Mouse (Mus musculus) midbrain, embryonic 13.5 days (tissue): ENCODE measurements around the gene Prkn. TPM values are rescaled to one million over a fixed set of nuclear protein-coding genes. Genes with fewer than 3 reads are reported as not detected.

Experiments used
- ATAC-seq: fragments of 200-750 bp; cut with Nextera tagmentation; 2 replicates; pipeline ENCODE4 v1.8.0; 2017; ENCODE audit warnings: mild to moderate bottlenecking, moderate TSS enrichment, moderate library complexity
- H3K27ac ChIP-seq: fragments of 300-500 bp; sonication (generic); 2 replicates; pipeline ENCODE4 v1.5.1; 2015; ENCODE audit warnings: inconsistent platforms, mild to moderate bottlenecking, moderate library complexity
- H3K27me3 ChIP-seq: fragments of 300-500 bp; sonication (generic); 2 replicates; pipeline ENCODE4 v1.6.1; 2015; ENCODE audit warnings: mild to moderate bottlenecking, inconsistent platforms
- H3K36me3 ChIP-seq: fragments of 300-500 bp; sonication (generic); 2 replicates; pipeline ENCODE4 v1.6.1; 2015; ENCODE audit warnings: mild to moderate bottlenecking, inconsistent platforms
- H3K4me1 ChIP-seq: fragments of 300-500 bp; sonication (generic); replicated peaks from 2 replicates; pipeline ENCODE4 v1.6.1; 2015; ENCODE audit warnings: inconsistent platforms
- H3K4me2 ChIP-seq: fragments of 300-500 bp; sonication (generic); replicated peaks from 2 replicates; pipeline ENCODE4 v1.6.1; 2015; ENCODE audit warnings: moderate library complexity, mild to moderate bottlenecking, inconsistent platforms
- H3K4me3 ChIP-seq: fragments of 300-500 bp; sonication (generic); replicated peaks from 2 replicates; pipeline ENCODE4 v1.5.1; 2015; ENCODE audit warnings: mild to moderate bottlenecking, inconsistent platforms
- H3K9ac ChIP-seq: fragments of 300-500 bp; sonication (generic); replicated peaks from 2 replicates; pipeline ENCODE4 v1.6.1; 2015; ENCODE audit warnings: mild to moderate bottlenecking, inconsistent platforms
- H3K9me3 ChIP-seq: fragments of 300-500 bp; sonication (generic); 2 replicates; pipeline ENCODE4 v1.6.1; 2016; ENCODE audit warnings: mild to moderate bottlenecking, inconsistent platforms
- WGBS: fragments of 180-500 bp; shearing (Covaris S2); methylation state at CpG from one replicate; pipeline ENCODE4 v1.1.7; 2015; 5-methylcytosine and 5-hydroxymethylcytosine counted together
- polyA plus RNA-seq: library from polyadenylated mRNA; unstranded; fragments of >200 nt; fragmentation: Nextera tagmentation; extraction: Ambion mirVana; gene quantifications from 2 replicates; pipeline ENCODE4 v1.2.1, GENCODE M21; 2015

The Prkn gene
- polyA plus RNA-seq, 1 experiment from 2014 or later: 3.1 TPM

DNA sequence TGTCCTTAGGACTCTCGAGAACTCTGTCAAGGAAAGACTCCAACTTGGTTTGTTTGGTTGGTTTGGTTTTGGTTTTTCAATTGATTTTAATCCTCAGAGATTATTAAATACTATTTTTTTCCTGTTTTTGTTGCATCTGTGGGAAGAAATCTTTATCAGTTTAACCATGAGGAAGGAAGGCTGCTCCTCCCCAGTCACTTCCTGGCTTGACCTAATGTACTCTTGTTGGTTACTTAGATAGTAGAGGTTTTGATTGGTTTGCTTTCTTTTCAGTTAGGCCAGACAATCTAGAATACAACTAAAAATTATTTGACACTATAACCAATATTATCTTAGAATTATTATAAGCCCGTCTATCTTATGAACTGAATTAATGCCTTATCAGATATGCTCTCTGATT lies 535.3 kb downstream of the Prkn start:
- no peaks in the 10 kb centered on the region for H3K36me3 ChIP-seq
- H3K27ac ChIP-seq: no peak overlapping the region
- no peak overlapping the region for H3K4me3 ChIP-seq
- H3K9ac ChIP-seq: no peak overlapping the region
- H3K27me3 ChIP-seq: no peaks in the 10 kb centered on the region
- ATAC-seq: no peak
- no peak overlapping the region for H3K4me2 ChIP-seq
- WGBS: 87% methylated on average over 2 of the region's 2 CpGs
- no peaks in the 10 kb centered on the region for H3K4me1 ChIP-seq
- no peaks in the 10 kb centered on the region for H3K9me3 ChIP-seq

DNA sequence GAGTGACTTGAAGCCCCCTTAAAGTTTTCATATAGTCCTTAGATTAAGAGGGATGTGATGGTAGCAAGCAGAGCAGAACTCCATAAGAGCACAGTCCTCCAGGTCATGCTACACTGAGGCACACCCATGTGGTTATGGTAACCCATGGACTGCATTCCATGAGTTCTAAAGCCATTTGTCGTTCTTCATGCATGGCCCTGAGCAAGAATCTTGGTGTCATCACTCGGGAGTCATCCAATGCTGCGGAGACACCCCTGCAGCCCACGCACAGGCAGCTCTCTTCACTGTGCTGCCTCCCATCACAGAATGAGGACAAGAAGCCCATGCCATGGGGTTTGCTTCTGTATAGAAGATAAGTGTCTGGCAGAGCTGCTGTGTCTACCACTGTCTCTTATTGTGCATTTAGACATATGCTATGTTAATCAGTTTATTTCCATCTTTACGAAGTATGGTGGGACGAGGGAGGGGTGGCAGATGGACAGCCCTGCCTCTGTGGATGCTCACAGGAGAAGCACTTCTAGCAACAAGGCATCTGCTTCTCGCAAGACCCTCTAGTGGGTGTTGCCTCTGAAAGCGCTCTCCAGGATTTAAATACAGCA lies 543.3 kb downstream of the Prkn start:
- WGBS: 93% methylated on average over 8 of the region's 8 CpGs
- Histone ChIP-seq H3K4me3 (no peak overlapping the region), H3K36me3 (no peaks in the 10 kb centered on the region), H3K4me1 (no peaks in the 10 kb centered on the region), H3K27me3 (no peaks in the 10 kb centered on the region), H3K27ac (no peak overlapping the region), H3K4me2 (no peak overlapping the region), H3K9me3 (no peaks in the 10 kb centered on the region), H3K9ac (no peak overlapping the region)
- no peak for ATAC-seq

DNA sequence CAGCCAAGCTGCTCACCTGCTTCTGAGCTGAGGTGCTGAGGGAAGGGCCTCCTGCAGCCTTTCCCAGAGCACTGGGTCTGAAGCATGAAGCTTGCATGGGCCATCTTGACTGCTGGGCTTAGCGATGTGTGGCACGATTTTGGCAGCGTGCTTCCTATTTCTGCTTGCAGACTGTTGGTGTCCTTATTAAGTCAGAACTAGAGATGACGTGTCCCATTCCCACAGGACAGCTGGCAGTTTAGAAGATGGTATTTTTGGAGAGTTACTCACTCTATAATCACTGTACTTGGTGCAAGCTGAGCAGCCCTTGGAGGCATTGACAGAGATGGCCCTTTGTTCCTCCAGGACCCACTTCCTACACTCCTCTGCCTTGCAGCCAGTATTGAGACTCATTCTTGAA lies 545.1 kb downstream of the Prkn start:
- WGBS: 96% methylated on average over 4 of the region's 4 CpGs
- no peak overlapping the region for H3K27ac ChIP-seq
- no peaks in the 10 kb centered on the region for H3K9me3 ChIP-seq
- no peaks in the 10 kb centered on the region for H3K36me3 ChIP-seq
- no peak for ATAC-seq
- no peaks in the 10 kb centered on the region for H3K27me3 ChIP-seq
- H3K9ac ChIP-seq: no peak overlapping the region
- no peak overlapping the region for H3K4me2 ChIP-seq
- no peaks in the 10 kb centered on the region for H3K4me1 ChIP-seq
- H3K4me3 ChIP-seq: no peak overlapping the region

GRCm38 (mm10) chr17:11392622-11393294 lies 552.6 kb downstream of the Prkn start:
- Histone ChIP-seq H3K4me3 (no peak overlapping the region), H3K27me3 (no peaks in the 10 kb centered on the region), H3K36me3 (no peaks in the 10 kb centered on the region), H3K4me1 (peaks cover 3% of the 10 kb centered on the region; the same call in 1 of the 2 replicates), H3K9ac (no peak overlapping the region), H3K4me2 (no peak overlapping the region), H3K9me3 (no peaks in the 10 kb centered on the region), H3K27ac (no peak overlapping the region; the same call in 1 of the 2 replicates)
- no peak for ATAC-seq
- WGBS: 61% methylated on average over 11 of the region's 11 CpGs

DNA sequence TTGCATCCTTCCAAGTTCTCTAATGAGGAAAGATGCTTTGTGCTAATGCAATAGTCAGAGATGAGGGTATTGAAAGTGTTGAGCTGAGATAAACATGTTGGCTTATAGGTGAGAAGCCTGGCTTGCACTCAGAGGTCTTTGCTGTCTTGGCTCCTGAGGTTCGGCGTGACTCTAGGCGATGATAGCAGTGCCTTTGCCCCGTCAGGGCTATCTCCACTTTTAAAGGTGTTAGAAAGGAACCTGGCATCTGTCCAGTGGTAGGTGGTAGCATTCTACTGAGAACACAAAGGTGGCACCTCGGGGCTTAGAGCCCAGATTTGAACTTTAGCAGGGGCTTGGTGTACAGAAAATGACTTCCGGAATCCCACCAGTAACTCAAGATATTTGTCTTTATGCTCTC lies 554.4 kb downstream of the Prkn start:
- Histone ChIP-seq H3K4me3 (no peak overlapping the region), H3K9me3 (no peaks in the 10 kb centered on the region), H3K27me3 (no peaks in the 10 kb centered on the region), H3K9ac (no peak overlapping the region), H3K36me3 (no peaks in the 10 kb centered on the region), H3K27ac (no peak overlapping the region), H3K4me2 (no peak overlapping the region), H3K4me1 (peaks cover 3% of the 10 kb centered on the region; the same call in 1 of the 2 replicates)
- ATAC-seq: no peak
- 92% methylated on average over 6 of the region's 6 CpGs for WGBS

DNA sequence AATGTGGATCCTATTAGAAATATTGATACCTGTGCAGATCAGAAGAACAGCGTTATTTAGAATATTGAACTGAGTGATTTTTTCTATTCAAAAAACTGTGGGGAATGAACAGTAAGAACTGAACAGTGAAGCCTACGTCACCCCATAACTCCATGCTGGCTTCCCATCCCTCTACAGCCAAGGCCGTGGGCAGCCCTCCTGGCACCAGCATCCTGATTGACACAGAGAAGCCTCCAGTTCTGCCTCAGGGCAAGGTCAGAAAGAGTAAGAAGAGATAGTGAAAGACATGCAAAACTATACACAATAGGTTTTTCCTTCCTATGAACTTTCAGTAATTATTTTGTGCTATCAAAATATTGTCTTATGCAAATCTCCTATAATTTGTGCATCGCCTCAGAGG lies 557.5 kb downstream of the Prkn start:
- H3K9me3 ChIP-seq: no peaks in the 10 kb centered on the region
- no peaks in the 10 kb centered on the region for H3K27me3 ChIP-seq
- ATAC-seq: no peak
- no peak overlapping the region for H3K4me3 ChIP-seq
- H3K27ac ChIP-seq: no peak overlapping the region
- H3K9ac ChIP-seq: no peak overlapping the region
- 0 out of 2 replicates have a peak, but pooled peaks cover 2% of the 10 kb centered on the region for H3K4me1 ChIP-seq
- WGBS: 86% methylated on average over 4 of the region's 4 CpGs
- H3K36me3 ChIP-seq: no peaks in the 10 kb centered on the region
- no peak overlapping the region for H3K4me2 ChIP-seq

- no peak for ATAC-seq
- H3K27me3 ChIP-seq: no peaks in the 10 kb centered on the region
- 90% methylated on average over 2 of the region's 2 CpGs for WGBS
These were observed 562.2 kb downstream of the Prkn start for GRCm38 (mm10) chr17:11402225-11402875.

GRCm38 (mm10) chr17:11411414-11411813 lies 571.2 kb downstream of the Prkn start:
- H3K4me3 ChIP-seq: no peak overlapping the region
- 61% methylated on average over 10 of the region's 10 CpGs for WGBS
- 0 out of 2 replicates have a peak, but pooled peaks cover 3% of the 10 kb centered on the region for H3K4me1 ChIP-seq
- 0 out of 2 replicates have a peak overlapping the region, but pooled peaks have one; percentile 45 for H3K27ac ChIP-seq
- H3K4me2 ChIP-seq: no peak overlapping the region
- no peaks in the 10 kb centered on the region for H3K36me3 ChIP-seq
- no peaks in the 10 kb centered on the region for H3K27me3 ChIP-seq
- H3K9me3 ChIP-seq: no peaks in the 10 kb centered on the region
- H3K9ac ChIP-seq: no peak overlapping the region
- ATAC-seq: peak; percentile 77

More at GRCm38 (mm10) chr17:11402225-11402875, 562.2 kb downstream of the Prkn start:
- H3K4me2 ChIP-seq: no peak overlapping the region
- H3K4me1 ChIP-seq: no peaks in the 10 kb centered on the region
- H3K4me3 ChIP-seq: no peak overlapping the region
- H3K36me3 ChIP-seq: no peaks in the 10 kb centered on the region
- H3K27ac ChIP-seq: no peak overlapping the region
- H3K9ac ChIP-seq: no peak overlapping the region
- H3K9me3 ChIP-seq: no peaks in the 10 kb centered on the region

- no peak overlapping the region for H3K4me2 ChIP-seq
- no peak for ATAC-seq
- no peaks in the 10 kb centered on the region for H3K36me3 ChIP-seq
- no peaks in the 10 kb centered on the region for H3K9me3 ChIP-seq
- H3K27ac ChIP-seq: no peak overlapping the region
- no peak overlapping the region for H3K4me3 ChIP-seq
- 0 out of 2 replicates have a peak, but pooled peaks cover 3% of the 10 kb centered on the region for H3K4me1 ChIP-seq
- no peaks in the 10 kb centered on the region for H3K27me3 ChIP-seq
- 47% methylated on average over 5 of the region's 5 CpGs for WGBS
- no peak overlapping the region for H3K9ac ChIP-seq
These were observed 573.5 kb downstream of the Prkn start for GRCm38 (mm10) chr17:11413688-11414087.

GRCm38 (mm10) chr17:11414288-11414687 lies 574.1 kb downstream of the Prkn start:
- no peak for ATAC-seq
- H3K4me3 ChIP-seq: no peak overlapping the region
- 0 out of 2 replicates have a peak, but pooled peaks cover 3% of the 10 kb centered on the region for H3K4me1 ChIP-seq
- no peak overlapping the region; the same call in 1 of the 2 replicates for H3K9ac ChIP-seq
- no peaks in the 10 kb centered on the region for H3K9me3 ChIP-seq
- no peak overlapping the region for H3K27ac ChIP-seq
- no peaks in the 10 kb centered on the region for H3K27me3 ChIP-seq
- WGBS: 89% methylated on average over 4 of the region's 4 CpGs
- no peak overlapping the region for H3K4me2 ChIP-seq
- no peaks in the 10 kb centered on the region for H3K36me3 ChIP-seq

- WGBS: 84% methylated on average over 3 of the region's 3 CpGs
- ATAC-seq: no peak
- Histone ChIP-seq H3K4me2 (no peak overlapping the region), H3K9me3 (no peaks in the 10 kb centered on the region), H3K4me1 (0 out of 2 replicates have a peak, but pooled peaks cover 5% of the 10 kb centered on the region), H3K4me3 (no peak overlapping the region), H3K27me3 (no peaks in the 10 kb centered on the region), H3K36me3 (no peaks in the 10 kb centered on the region), H3K27ac (no peak overlapping the region), H3K9ac (no peak overlapping the region)
These were observed 577.0 kb downstream of the Prkn start for GRCm38 (mm10) chr17:11417150-11417549.

DNA sequence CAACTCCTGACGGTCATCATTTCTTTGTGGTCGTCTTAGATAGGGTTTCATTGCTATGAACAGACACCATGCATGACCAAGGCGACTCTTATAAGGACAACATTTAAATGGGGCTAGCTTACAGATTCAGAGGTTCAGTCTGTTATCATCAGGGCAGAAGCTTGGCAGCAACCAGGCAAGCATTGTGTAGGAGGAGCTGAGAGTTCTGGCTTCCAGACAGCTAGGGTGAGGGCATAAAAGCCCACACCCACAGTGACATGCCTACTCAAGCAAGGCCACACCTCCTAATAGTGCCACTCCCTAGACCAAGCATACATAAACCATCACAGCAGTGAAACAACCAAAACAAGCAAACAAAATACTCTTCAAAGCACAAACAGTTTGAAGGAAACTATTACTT lies 579.3 kb downstream of the Prkn start:
- H3K9me3 ChIP-seq: no peaks in the 10 kb centered on the region
- no peaks in the 10 kb centered on the region for H3K27me3 ChIP-seq
- H3K9ac ChIP-seq: no peak overlapping the region
- H3K4me1 ChIP-seq: 0 out of 2 replicates have a peak, but pooled peaks cover 5% of the 10 kb centered on the region
- no peaks in the 10 kb centered on the region for H3K36me3 ChIP-seq
- WGBS: 87% methylated on average over 3 of the region's 3 CpGs
- H3K4me2 ChIP-seq: no peak overlapping the region
- no peak for ATAC-seq
- H3K4me3 ChIP-seq: no peak overlapping the region
- no peak overlapping the region for H3K27ac ChIP-seq
